Comparison of ENCODE assay signal across 11 mouse cellular contexts in the genomic region with DNA sequence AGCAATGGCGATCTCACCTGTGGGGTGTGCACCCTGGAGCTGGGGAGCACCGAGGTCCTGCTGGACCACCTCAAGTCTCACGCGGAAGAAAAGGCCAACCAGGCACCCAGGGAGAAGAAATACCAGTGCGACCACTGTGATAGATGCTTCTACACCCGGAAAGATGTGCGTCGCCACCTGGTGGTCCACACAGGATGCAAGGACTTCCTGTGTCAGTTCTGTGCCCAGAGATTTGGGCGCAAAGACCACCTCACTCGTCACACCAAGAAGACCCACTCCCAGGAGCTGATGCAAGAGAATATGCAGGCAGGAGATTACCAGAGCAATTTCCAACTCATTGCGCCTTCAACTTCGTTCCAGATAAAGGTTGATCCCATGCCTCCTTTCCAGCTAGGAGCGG. TPM values are rescaled to one million over a fixed set of nuclear protein-coding genes. Genes with fewer than 3 reads are reported as not detected.
DNase-seq lines count a peak whose midpoint lies in the region; ATAC-seq and TF ChIP-seq lines count a peak whose summit lies in the region.
"Had no signal": no experiment of that assay in that cellular context is flagged by ENCODE, and none has a peak within 500 bp of the region (broad histone marks: within the 10 kb centered on the region; RNA-seq: fewer than 3 reads in every experiment).

No protein-coding gene starts in this region.

- no peaks in the 10 kb centered on the region for H3K79me2 ChIP-seq in CH12.LX (replicated peaks; ENCODE audit: control insufficient read depth, extremely low read depth, insufficient read depth, poor library complexity, severe bottlenecking)

- H3K4me3 ChIP-seq in CH12.LX (replicated peaks in 1 of 3; ENCODE audit: low read depth in 2 of 3, low read length in 2 of 3, poor library complexity in 1 of 3), result no peak overlapping the region
- H3K4me3 ChIP-seq: midbrain, embryonic 12.5 days had no signal

- no peak overlapping the region for H3K9ac ChIP-seq in CH12.LX (ENCODE audit: insufficient read depth, low read depth)
- H3K9ac ChIP-seq: midbrain, embryonic 12.5 days had no signal

- H3K27me3 ChIP-seq in CH12.LX (replicated peaks), result no peaks in the 10 kb centered on the region
- H3K27me3 ChIP-seq: midbrain, embryonic 12.5 days had no signal

- peak; percentile 28 for TF ChIP-seq RAD21 in CH12.LX (IDR thresholded peaks at IDR 0.05; ENCODE audit: low read depth, low read length)

- TF ChIP-seq POLR2A in CH12.LX (IDR thresholded peaks at IDR 0.05; ENCODE audit: low read depth, low read length), result no peak

- H3K27ac ChIP-seq in CH12.LX (ENCODE audit: insufficient read depth, low read depth), result no peak overlapping the region
- H3K27ac ChIP-seq: midbrain, embryonic 12.5 days had no signal

- no peak for TF ChIP-seq EP300 in CH12.LX (IDR thresholded peaks at IDR 0.05; ENCODE audit: low read length)

- H3K4me2 ChIP-seq in CH12.LX (ENCODE audit: insufficient read depth, low read depth, poor library complexity, severe bottlenecking), result no peak overlapping the region
- H3K4me2 ChIP-seq: midbrain, embryonic 12.5 days had no signal

- peak; percentile 17 to 33 for DNase-seq in cerebellum, postnatal 14 days
- DNase-seq in cerebellum, adult 11 months, result no peak
- DNase-seq in layer of hippocampus, adult 11-12 months (ENCODE audit: low spot score), result peak; percentile 13
- DNase-seq in layer of hippocampus, adult 18-20 months (ENCODE audit: low spot score in 2 of 2), result no peak
- peak; percentile 25 for DNase-seq in CH12.LX (ENCODE audit: extremely low read depth)
- peak; percentile 56 for DNase-seq in kidney, postnatal 10 days
- no peak for DNase-seq in frontal cortex, postnatal 14 days (ENCODE audit: low spot score in 2 of 2)

- TF ChIP-seq CTCF in CH12.LX (conservative IDR thresholded peaks at IDR 0.05 in 1 of 2, IDR thresholded peaks at IDR 0.05 in 1 of 2; ENCODE audit: low read depth in 2 of 2, low read length in 2 of 2), result peak in 1 of 2 experiments; percentile 50; a peak in 2 of 4 replicates

- no peaks in the 10 kb centered on the region for H3K4me1 ChIP-seq in CH12.LX (ENCODE audit: control insufficient read depth in 1 of 2, insufficient read depth in 2 of 2)
- H3K4me1 ChIP-seq: midbrain, embryonic 12.5 days had no signal

- no peak for ATAC-seq in megakaryocyte progenitor cell, adult 5-6 weeks (replicated peaks; ENCODE audit: poor library complexity)

- no peaks in the 10 kb centered on the region for H3K36me3 ChIP-seq in CH12.LX (replicated peaks in 1 of 2; ENCODE audit: control insufficient read depth in 1 of 2, insufficient read depth in 1 of 2, low read length in 1 of 2)

- dilution Hi-C loops in CH12.LX (cut with MboI; ENCODE audit: extremely low pct_ligation_motif_present, extremely low pct_unique_long_range_greater_than_20kb, low sequenced_read_pairs), result no loop called here

- in situ Hi-C loops in CH12.LX (cut with MboI; ENCODE audit: low pct_ligation_motif_present, low pct_unique_long_range_greater_than_20kb, low sequenced_read_pairs), result no loop called here

- no peaks in the 10 kb centered on the region for H3K9me3 ChIP-seq in CH12.LX (replicated peaks; ENCODE audit: low read length)

TF ChIP-seq in CH12.LX, 34 proteins besides CTCF, POLR2A, EP300 and RAD21:
- TF ChIP-seq HCFC1 (IDR thresholded peaks at IDR 0.05; ENCODE audit: low read depth, low read length) (no peak), CHD2 (IDR thresholded peaks at IDR 0.05; ENCODE audit: low read length) (no peak), TBP (conservative IDR thresholded peaks at IDR 0.05; ENCODE audit: low read depth, low read length) (no peak), MAZ (IDR thresholded peaks at IDR 0.05; ENCODE audit: low read depth, low read length) (no peak), SMC3 (IDR thresholded peaks at IDR 0.05; ENCODE audit: low read depth, low read length) (peak; percentile 62), JUN (IDR thresholded peaks at IDR 0.05; ENCODE audit: insufficient read depth, low read depth, low read length) (no peak), ZNF384 (IDR thresholded peaks at IDR 0.05; ENCODE audit: low read depth, low read length) (no peak), E2F4 (IDR thresholded peaks at IDR 0.05; ENCODE audit: insufficient replicate concordance, low read depth, low read length) (no peak)

RNA-seq across cellular contexts. Expression of gene Zc2hc1b, which starts 50.5 kb away (rescaled TPM):
- not detected for total RNA-seq in layer of hippocampus, adult 18-20 months (2021)
- total RNA-seq in CH12.LX (2012; rRNA removed) (not detected in 2 replicates), CH12.LX (2014; rRNA removed) (not detected in 2 replicates)
- not detected in 2 replicates for polyA plus RNA-seq in CH12.LX (2012; ENCODE audit: insufficient read length, low read depth)
- not detected in 2 replicates for total RNA-seq in megakaryocyte progenitor cell, adult 5-6 weeks (2015)
- total RNA-seq in megakaryocyte progenitor cell, adult 5-6 weeks (2017), result not detected in 2 replicates
- total RNA-seq: left cerebral cortex, adult 18-20 months had no signal
- polyA plus RNA-seq: frontal cortex, adult 2 months; midbrain, embryonic 12.5 days had no signal

Comparison
In these comparisons a context has a peak if more than half of its experiments do, and no peak if none do; other contexts are left out.
1. DNase-seq: peak in cerebellum, postnatal 14 days (2 of 2), layer of hippocampus, adult 11-12 months (single experiment), CH12.LX (single experiment) and kidney, postnatal 10 days (single experiment); none in cerebellum, adult 11 months (single experiment), layer of hippocampus, adult 18-20 months (0 of 2) and frontal cortex, postnatal 14 days (0 of 2).